Mouse (Mus musculus) T-helper 17 cell (primary cell): Measurements from ENCODE around the gene Fam102a.

Source experiments
- in situ Hi-C, 2 experiments: fragments of 300-600 bp; cut with MboI, MseI; formaldehyde crosslinking; loops; 1 replicate in 1 of 2; 2 replicates in 1 of 2; pipeline ENCODE4 v1.15.1; 2025; ENCODE audit warnings: high pct_unique_total_duplicates in 2 of 2

Gene Fam102a

GRCm38 (mm10) chr2:32541333-32541908 is 6.3 kb downstream of the Fam102a start:
- in situ Hi-C loops: no loop called here

DNA sequence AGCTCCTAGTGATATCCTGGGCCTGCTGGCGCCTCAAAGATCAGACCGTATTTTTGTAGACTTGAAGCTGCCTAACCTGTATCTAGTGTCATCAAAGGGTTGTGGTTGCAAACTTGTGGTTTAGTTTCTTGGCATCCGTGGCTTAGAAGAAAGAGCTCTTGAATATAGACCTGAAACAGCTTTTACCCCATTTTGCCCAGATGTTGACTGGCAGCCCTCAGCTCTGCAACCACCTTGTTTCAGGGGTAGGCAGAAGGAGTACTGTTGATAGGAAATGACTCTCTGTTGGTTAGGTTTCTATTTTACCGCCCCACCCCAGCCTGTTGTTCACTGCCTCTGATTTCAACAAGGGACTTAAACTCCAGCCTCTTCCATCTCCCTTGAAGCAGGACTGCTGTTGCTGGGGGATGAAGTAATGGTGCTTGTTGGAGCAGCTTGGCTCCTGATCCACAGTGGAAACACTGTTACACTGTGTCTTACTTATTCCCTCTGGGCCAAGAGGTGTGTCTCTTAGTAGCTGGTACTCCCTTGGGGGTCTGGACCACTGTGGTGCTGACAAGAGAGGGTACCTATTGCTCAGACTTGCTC is 6.9 kb downstream of the Fam102a start:
- in situ Hi-C loops: no loop called here

DNA sequence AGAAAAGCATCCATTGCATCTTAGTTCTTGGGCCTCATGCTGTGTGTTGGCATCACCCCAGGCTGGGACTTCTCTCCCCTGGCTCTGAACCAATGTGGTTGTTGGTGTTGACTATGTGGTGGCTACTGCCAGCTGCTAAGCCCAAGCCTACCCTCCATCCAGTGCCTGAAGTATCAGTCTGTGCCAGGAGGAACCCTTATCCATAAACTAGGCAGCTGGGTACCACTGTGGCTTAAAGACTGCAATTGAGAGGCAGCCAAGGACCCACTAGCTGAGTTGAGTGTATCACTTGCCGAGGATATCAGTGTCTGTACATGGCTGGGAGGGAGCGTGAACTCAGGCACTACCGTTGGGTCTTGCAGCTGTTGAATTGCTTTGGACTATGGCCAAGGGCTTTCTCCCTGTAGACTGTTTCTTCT is 7.9 kb downstream of the Fam102a start:
- in situ Hi-C loops: no loop called here

GRCm38 (mm10) chr2:32546951-32547350 is 11.8 kb downstream of the Fam102a start:
- in situ Hi-C loops: loop anchor here in 1 of 2 experiments (5.0 kb wide), 1 partner anchor 55 kb away; no protein-coding TSS in a partner anchor

DNA sequence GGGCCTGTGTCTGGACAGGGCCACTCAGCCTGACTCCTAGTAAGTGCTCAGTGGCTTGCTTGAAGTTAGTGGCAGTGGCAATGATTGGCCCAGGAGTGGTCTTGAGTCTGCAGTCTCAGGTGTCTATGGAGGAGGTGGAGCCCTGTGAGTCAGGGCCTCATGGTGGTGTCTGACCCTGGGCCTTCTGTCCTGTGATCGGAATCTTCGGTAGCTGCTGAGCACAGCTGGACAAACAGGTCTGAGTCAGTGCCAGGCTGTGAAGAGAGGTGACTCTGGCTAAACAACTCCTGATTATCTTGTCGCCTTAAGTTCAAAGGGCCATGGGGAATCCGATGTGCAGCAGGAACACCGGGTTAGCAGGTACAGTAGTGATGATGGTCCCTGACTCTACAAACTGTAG is 12.2 kb downstream of the Fam102a start:
- in situ Hi-C loops: loop anchor here in 1 of 2 experiments (5.0 kb wide), 1 partner anchor 55 kb away; no protein-coding TSS in a partner anchor

DNA sequence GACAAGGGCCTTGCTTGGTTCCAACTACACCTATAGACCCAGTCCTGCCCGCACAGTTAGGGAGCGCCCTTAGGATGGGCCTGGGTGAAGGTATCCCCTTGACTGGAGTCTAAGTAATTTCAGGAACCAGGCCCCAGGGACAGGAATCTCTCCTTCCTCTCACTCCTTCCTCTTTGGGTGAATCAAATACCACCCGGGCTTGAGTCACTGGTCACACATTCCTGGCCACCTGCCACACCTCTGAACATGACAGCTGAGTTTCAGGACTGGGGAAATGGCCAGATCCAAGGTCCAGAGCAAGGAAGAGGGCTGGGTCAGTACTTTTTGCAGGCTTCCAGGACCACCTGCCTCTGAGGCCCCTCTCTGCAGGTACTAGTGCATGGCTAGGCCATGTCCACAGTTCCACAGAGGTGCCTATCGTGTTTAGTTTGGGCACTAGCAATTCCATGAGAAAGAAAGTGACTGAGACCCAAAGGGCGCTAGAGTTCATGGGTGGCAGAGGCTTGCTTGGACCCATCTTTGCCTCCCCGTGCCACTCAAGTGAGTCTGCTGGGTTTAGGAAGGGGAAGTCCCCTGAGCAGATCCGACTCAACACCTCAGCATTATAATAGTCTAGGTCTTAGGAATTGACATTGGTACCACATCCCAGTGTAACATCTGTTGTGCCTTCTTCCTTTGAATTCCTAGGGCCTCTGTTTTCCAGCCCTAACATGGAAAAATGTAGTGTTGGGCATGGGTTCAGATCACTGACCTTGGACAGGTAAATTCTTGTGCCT is 13.0 kb downstream of the Fam102a start:
- in situ Hi-C loops: loop anchor here in 1 of 2 experiments (5.0 kb wide), 1 partner anchor 56 kb away; no protein-coding TSS in a partner anchor

DNA sequence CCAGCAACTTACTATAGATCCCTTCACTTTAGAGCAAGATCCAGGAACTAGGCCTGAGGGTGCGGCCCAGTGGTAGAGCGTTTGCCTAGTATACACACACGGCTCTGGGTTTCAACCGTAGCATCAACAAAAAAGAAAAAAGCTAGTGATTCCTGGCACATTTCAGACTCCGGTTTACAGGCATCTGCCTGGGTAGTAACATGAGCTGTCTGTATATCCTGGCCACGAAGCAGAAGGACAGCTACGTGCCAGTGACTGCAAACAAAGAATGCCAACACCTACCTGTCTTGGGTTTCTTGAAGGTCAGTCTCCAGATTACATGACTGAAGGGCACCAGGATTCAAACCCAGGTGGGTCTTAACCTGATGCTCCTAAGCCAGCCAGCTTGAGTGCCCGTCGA is 14.0 kb downstream of the Fam102a start:
- in situ Hi-C loops: loop anchor here in 1 of 2 experiments (5.0 kb wide), 1 partner anchor 57 kb away; no protein-coding TSS in a partner anchor

GRCm38 (mm10) chr2:32549764-32550163 is 14.6 kb downstream of the Fam102a start:
- in situ Hi-C loops: loop anchor here in 1 of 2 experiments (5.0 kb wide), 1 partner anchor 57 kb away; no protein-coding TSS in a partner anchor

DNA sequence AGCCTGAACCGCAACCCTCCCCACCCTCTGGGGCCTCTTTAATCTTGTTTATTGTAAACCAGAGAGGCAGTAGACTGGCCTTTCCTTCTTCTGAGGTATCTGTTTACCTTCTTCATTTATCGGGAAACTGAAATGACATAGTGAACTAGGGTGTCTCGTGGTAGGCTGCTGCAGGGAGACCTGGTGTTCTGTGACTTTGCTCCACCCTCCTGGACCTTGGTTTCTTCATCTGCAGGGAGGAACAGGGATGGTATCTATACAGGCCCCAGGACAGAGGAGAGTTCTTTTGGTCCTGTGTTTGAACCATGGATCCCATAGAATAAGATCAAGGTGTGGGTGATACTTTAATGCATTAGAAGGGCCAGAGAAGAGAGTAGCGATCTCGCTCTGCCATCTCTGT is 16.1 kb downstream of the Fam102a start:
- in situ Hi-C loops: no loop called here

GRCm38 (mm10) chr2:32553592-32554148 is 18.5 kb downstream of the Fam102a start:
- in situ Hi-C loops: no loop called here

DNA sequence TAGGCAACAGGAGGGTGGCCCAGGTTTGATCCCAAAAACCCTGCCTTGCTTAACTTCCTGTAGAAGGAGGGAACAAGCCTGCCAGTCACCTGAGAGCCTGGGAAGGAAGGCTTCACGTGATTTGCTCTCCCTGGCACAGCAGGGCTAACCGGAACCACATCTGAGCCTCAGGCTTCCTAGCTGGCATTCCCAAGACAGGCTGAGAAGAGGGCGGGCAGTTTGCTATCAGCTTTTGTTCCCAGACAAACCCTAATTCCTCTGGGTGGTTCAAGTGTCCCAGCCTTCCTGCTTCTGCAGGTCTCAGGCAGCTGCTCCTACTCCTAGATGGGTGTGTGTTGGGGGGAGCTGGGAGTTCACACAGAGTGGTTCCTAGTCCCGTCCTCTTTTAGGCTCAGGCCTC is 20.4 kb downstream of the Fam102a start:
- in situ Hi-C loops: no loop called here

- in situ Hi-C loops: no loop called here
Measured at GRCm38 (mm10) chr2:32556019-32556418, 20.9 kb downstream of the Fam102a start.

DNA sequence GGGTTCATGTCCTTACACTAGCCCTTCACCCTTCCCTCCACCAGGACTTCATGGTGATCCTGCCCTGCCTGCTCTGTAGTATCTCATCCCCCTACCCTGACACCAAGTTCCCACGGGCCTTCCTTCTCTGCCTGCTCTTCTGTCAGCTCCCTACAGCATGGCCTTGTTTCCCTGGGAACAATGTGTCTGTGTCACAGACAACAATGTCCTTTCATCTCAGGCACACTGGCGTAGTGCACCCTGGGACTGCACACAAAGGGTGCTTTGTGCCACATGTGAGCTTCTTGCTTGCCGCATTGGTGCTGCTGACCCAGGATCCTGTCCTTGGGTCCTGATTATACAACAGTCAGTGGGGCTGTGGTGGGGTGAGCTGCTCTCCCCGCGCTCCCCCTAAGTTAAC is 24.4 kb downstream of the Fam102a start:
- in situ Hi-C loops: no loop called here

- in situ Hi-C loops: loop anchor here (5.0 kb wide), 2 partner anchors 79 to 164 kb away; no protein-coding TSS in a partner anchor
Measured at GRCm38 (mm10) chr2:32566536-32567063, 31.5 kb downstream of the Fam102a start.

- in situ Hi-C loops: loop anchor here (5.0 kb wide), 2 partner anchors 81 to 166 kb away; no protein-coding TSS in a partner anchor
Measured at GRCm38 (mm10) chr2:32568149-32568548, 33.0 kb downstream of the Fam102a start.

DNA sequence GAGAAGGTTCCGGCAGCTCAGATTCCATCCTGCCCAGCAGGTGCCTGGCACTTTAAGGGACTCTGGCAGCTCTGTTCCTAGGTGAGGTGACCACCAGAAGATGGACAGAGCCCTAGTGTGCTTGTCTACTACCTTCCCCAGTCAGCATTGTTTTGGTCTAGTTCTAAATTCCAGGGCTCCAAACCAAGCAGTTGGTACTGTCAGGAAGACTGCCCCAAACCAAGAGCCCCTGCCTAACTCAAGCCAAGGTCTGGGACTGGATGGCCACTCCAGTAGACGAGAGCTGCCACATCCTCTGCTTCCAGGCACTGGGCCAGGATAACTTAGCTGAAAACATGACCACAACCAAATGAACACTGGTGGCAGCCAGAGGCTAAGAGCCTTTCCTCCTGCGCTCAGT is 33.8 kb downstream of the Fam102a start:
- in situ Hi-C loops: loop anchor here (5.0 kb wide), 2 partner anchors 82 to 167 kb away; no protein-coding TSS in a partner anchor

DNA sequence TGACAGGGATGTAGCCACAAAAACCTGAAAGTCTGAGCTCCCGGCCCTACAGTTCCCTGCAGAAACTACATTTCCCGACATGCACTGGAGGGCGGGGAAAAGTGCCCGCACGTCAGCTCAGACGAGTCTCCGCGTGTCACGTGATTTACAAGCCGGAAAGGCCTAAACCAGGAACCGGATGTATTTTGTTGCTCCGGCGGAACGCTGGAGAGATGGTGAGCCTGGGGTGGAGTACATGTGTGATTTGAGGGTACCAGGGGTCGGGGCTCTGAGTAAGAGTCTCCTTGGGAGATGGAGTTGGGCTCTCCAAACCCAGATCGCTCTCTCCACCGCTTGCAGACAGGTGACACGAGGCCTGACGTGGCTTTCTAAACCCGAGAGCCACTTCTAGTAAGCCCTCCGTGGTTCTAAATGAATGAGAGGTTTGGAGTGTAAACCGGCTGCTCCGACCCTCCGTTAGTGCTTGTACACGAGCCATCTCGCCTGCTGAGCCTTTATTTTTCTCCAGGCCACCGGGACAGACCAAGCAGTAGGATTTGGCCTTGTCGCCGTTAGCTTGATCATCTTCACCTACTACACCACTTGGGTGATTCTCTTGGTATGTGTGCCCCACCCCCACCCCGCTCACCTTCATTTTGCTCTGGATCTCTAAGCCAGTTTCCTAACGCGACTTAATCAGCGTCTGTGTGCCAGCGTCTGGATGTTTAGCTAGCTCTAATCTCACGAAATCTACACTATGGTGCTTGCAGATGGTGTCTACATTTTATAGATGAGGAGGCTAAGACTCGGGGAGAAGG is 35.8 kb downstream of the Fam102a start, which contains the start of gene Dpm2:
Dpm2 (plus strand) TSS at position 161 of the 797 bp plus-strand sequence.
- in situ Hi-C loops: no loop called here

- in situ Hi-C loops: no loop called here
Measured at GRCm38 (mm10) chr2:32572196-32572595, 37.1 kb downstream of the Fam102a start.

DNA sequence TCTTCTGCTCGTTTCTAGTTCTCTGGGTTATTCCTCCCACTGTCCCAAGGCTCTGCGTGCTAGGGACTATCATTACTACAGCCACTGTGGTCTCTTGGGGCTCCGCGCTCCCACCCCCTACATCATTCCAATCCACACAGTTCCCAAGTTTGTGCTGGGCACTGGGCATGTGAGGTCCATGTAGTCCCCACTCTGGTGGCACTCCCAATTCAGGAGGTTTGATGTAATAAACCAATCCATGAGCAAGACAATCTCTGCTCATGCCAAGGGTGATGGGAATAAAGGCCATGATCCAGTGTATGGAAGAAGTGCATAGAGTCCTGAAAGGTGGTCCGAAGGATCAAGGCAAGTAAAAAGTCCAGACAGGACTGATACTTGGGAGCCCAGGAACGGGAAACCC is 39.4 kb downstream of the Fam102a start, which contains the start of gene Pip5kl1:
Pip5kl1 (plus strand) TSS at position 301 of the 400 bp plus-strand sequence.
- in situ Hi-C loops: no loop called here

DNA sequence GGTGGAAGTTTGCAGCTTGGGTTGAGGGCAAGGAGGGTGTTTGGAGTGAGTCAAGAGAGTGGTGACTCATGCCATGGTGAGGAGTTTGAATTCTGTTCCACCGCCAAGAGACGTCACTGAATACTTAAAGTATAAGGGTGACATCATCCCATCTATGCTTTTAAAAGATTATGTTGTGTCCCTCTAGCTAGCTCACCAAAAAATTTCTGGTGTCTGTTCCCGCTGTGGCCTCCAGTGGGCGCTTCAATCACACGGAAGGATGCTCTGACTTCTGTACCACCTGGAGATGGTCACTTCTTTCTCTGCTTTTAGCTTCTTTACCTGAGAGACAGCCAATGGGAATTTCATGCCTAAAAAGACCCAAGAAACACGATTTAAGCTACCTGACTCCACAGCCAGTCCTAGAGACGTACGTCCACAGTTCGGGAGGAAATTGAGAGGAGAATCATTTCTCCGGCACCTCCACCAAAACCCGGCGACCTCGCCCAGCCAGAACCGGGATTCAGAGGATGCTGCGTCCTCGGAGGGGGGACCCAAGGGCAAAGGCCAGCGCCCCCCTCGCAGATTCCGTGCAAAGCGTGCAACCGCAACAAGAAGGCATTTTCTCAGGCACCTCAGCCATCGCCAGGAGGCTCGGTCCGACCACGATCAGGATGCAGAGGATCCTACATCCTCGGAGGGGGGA is 39.9 kb downstream of the Fam102a start:
- in situ Hi-C loops: loop anchor here in 1 of 2 experiments (5.0 kb wide), 1 partner anchor 37 kb away; no protein-coding TSS in a partner anchor
